Mouse (Mus musculus) heart, embryonic 11.5 days (tissue): ENCODE results near the gene Timm17a. TPM values are rescaled to one million over a fixed set of nuclear protein-coding genes. Genes with fewer than 3 reads are reported as not detected.

Experiments used
- ATAC-seq: fragments of 200-750 bp; cut with Nextera tagmentation; replicated peaks from 2 replicates; pipeline ENCODE4 v1.8.0; 2017; ENCODE audit warnings: moderate library complexity; ENCODE audit not compliant: insufficient number of reproducible peaks, low FRiP score, low TSS enrichment
- H3K27ac ChIP-seq: fragments of 300-500 bp; sonication (generic); 2 replicates; pipeline ENCODE4 v1.5.1; 2014; ENCODE audit warnings: mild to moderate bottlenecking, low read depth, low read length
- H3K27me3 ChIP-seq: fragments of 300-500 bp; sonication (generic); 2 replicates; pipeline ENCODE4 v1.6.1; 2014; ENCODE audit warnings: mild to moderate bottlenecking, low read length, mixed read lengths; ENCODE audit not compliant: control insufficient read depth, insufficient read depth
- H3K36me3 ChIP-seq: fragments of 300-500 bp; sonication (generic); 2 replicates; pipeline ENCODE4 v1.6.1; 2014; ENCODE audit warnings: mild to moderate bottlenecking, low read length, moderate library complexity, mixed read lengths; ENCODE audit not compliant: control insufficient read depth, insufficient read depth
- H3K4me1 ChIP-seq: fragments of 300-500 bp; sonication (generic); 2 replicates; pipeline ENCODE4 v1.6.1; 2014; ENCODE audit warnings: low read length; ENCODE audit not compliant: control insufficient read depth, insufficient read depth
- H3K4me2 ChIP-seq: fragments of 300-500 bp; sonication (generic); 2 replicates; pipeline ENCODE4 v1.6.1; 2014; ENCODE audit warnings: mild to moderate bottlenecking, moderate library complexity
- H3K4me3 ChIP-seq: fragments of 300-500 bp; sonication (generic); 2 replicates; pipeline ENCODE4 v1.5.1; 2014; ENCODE audit warnings: low read depth, low read length
- H3K9ac ChIP-seq: fragments of 300-500 bp; sonication (generic); 2 replicates; pipeline ENCODE4 v1.6.1; 2014; ENCODE audit warnings: mild to moderate bottlenecking, low read depth, low read length, moderate library complexity
- H3K9me3 ChIP-seq: fragments of 300-500 bp; sonication (generic); replicated peaks from 2 replicates; pipeline ENCODE4 v1.6.1; 2016; ENCODE audit warnings: low read length; ENCODE audit not compliant: control insufficient read depth
- WGBS: fragments of 180-500 bp; shearing (Covaris S2); extraction: QIAGEN DNeasy Blood & Tissue Kit; methylation state at CpG from one replicate; pipeline ENCODE4 v1.1.7; 2014; ENCODE audit not compliant: insufficient replicate concordance; 5-methylcytosine and 5-hydroxymethylcytosine counted together
- polyA plus RNA-seq: library from polyadenylated mRNA; unstranded; fragments of >200 nt; fragmentation: Nextera tagmentation; extraction: Ambion mirVana; gene quantifications from 2 replicates; pipeline ENCODE4 v1.2.1, GENCODE M21; 2014

The Timm17a gene
- polyA plus RNA-seq, 1 experiment from 2014 or later = 333 TPM

GRCm38 (mm10) chr1:135251405-135251804 lies 62.2 kb downstream of the Timm17a start:
- no peaks in the 10 kb centered on the region for H3K36me3 ChIP-seq
- 0 out of 2 replicates have a peak, but pooled peaks cover 8% of the 10 kb centered on the region for H3K4me1 ChIP-seq
- no peak overlapping the region for H3K4me2 ChIP-seq
- H3K27me3 ChIP-seq = peaks cover 32% of the 10 kb centered on the region
- no peak for ATAC-seq
- no peak overlapping the region for H3K4me3 ChIP-seq
- H3K9me3 ChIP-seq = no peaks in the 10 kb centered on the region
- WGBS = 77% methylated on average over 8 of the region's 8 CpGs
- H3K9ac ChIP-seq = no peak overlapping the region
- H3K27ac ChIP-seq = no peak overlapping the region

DNA sequence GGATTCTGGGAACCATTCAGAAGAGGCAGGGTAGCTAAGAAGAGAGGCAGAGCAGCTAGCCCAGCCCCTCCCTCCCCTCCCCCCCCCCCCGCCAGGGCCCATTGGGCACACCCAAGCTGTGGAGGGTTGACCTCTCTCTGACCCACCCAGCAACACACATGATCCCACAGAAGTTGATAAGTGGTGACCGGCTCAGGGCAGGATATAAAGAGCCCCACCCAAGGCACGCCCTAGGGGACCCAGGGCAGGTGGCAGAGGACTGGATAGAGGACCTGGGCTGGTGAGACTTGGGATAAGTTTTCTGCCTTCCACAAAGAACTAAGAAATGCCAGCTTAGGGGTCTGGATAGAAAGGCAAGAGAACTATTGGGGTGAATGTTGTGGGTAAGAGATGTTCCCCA lies 62.9 kb downstream of the Timm17a start:
- Histone ChIP-seq H3K4me1 (0 out of 2 replicates have a peak, but pooled peaks cover 8% of the 10 kb centered on the region), H3K36me3 (no peaks in the 10 kb centered on the region), H3K27me3 (peaks cover 30% of the 10 kb centered on the region), H3K9ac (no peak overlapping the region), H3K4me3 (no peak overlapping the region), H3K9me3 (no peaks in the 10 kb centered on the region), H3K27ac (no peak overlapping the region), H3K4me2 (no peak overlapping the region)
- 38% methylated on average over 2 of the region's 3 CpGs for WGBS
- peak; percentile 90 for ATAC-seq

- Histone ChIP-seq H3K9me3 (no peaks in the 10 kb centered on the region), H3K9ac (no peak overlapping the region), H3K36me3 (no peaks in the 10 kb centered on the region), H3K27ac (no peak overlapping the region), H3K4me1 (0 out of 2 replicates have a peak, but pooled peaks cover 8% of the 10 kb centered on the region), H3K4me3 (no peak overlapping the region), H3K27me3 (peaks cover 22% of the 10 kb centered on the region), H3K4me2 (peak overlapping the region; percentile 52)
- ATAC-seq = no peak
- WGBS = 8% methylated on average over 15 of the region's 15 CpGs
Observed at GRCm38 (mm10) chr1:135248434-135248850, 65.1 kb downstream of the Timm17a start.

Other genes starting within 250 kb of the Timm17a start
- 1.0 and 1.4 TPM in 2 replicates for gene Lgr6, start 208.5 kb downstream of the Timm17a start, polyA plus RNA-seq
- gene Ptpn7, start 181.1 kb downstream of the Timm17a start, polyA plus RNA-seq = 1.2 and 2.0 TPM in 2 replicates
- 27.7 and 29.7 TPM in 2 replicates for gene Arl8a, start 167.0 kb downstream of the Timm17a start, polyA plus RNA-seq
- gene Gpr37l1, start 146.1 kb downstream of the Timm17a start, polyA plus RNA-seq = not detected in 2 replicates
- 1.0 and 1.3 TPM in 2 replicates for gene Elf3, start 55.2 kb downstream of the Timm17a start, polyA plus RNA-seq
- 64.4 and 65.2 TPM in 2 replicates for gene Rnpep, start 29.7 kb downstream of the Timm17a start, polyA plus RNA-seq
- 1.5 and 2.0 TPM in 2 replicates for gene Lmod1, start 11.0 kb upstream of the Timm17a start, polyA plus RNA-seq
- gene Shisa4, start 61.5 kb upstream of the Timm17a start, polyA plus RNA-seq = 25.6 and 27.0 TPM in 2 replicates
- gene Ipo9, start 116.7 kb upstream of the Timm17a start, polyA plus RNA-seq = 111 and 132 TPM in 2 replicates